Mouse (Mus musculus): Measurements from ENCODE around the gene Chrna9.

Gene Chrna9

GRCm38 (mm10) chr5:65918601-65919000, 16.1 kb upstream of the Chrna9 start:
- intact Hi-C loops (cut with DNase I), result no loop called here

- intact Hi-C loops (cut with DNase I), result no loop called here
Observed at GRCm38 (mm10) chr5:65919326-65919725, 15.4 kb upstream of the Chrna9 start.

DNA sequence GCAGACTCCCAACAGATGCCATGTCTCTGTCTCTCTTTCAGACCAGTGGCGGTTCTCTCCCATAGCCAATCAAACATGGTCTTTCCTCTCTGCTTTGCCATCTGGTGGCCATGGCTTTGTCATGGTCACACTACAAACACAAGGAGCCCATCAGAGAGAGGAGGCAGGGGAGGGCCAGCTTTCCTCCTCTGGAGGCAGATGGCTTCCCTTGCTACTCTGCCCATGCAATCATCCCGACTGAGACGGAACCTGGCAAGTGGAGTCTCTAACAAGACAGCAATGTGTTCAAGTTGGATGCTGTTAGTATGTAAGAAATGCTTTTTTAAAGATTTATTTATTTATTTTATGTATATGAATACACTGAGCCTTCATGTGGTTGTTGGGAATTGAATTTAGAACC, 14.8 kb upstream of the Chrna9 start:
- intact Hi-C loops (cut with DNase I), result no loop called here

- intact Hi-C loops (cut with DNase I), result no loop called here
Observed at GRCm38 (mm10) chr5:65920701-65921426, 13.9 kb upstream of the Chrna9 start.

DNA sequence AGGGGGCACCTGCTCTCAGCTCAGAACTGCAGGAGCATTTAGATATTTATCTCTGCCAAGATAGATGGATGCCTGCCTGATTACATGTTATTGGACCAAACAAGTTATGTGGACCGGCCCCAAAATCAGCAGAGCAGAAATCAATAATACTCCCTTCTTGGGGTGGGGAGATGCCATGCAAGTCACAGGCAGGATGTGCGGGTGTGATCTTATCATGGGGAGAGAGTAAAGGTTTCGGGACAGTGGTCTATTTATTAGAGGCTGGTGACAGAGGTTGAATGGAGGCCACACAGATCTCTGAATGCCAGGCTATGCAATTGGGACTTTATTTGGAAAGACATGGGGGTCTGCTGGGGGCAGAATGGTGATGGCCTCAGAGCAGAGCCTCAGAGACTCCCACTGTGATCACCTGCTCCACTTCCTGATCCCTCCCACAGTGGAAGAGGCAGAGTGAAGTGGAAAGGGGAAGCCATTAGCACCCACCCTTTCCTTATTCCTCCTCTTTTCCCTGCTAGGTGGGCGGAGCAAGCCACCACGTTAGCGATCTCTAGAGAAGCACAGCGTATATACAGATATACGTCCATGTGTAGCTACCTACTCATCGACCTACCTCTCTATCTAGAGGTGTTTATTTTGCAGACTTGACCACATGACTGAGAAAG, 13.1 kb upstream of the Chrna9 start:
- intact Hi-C loops (cut with DNase I), result no loop called here

DNA sequence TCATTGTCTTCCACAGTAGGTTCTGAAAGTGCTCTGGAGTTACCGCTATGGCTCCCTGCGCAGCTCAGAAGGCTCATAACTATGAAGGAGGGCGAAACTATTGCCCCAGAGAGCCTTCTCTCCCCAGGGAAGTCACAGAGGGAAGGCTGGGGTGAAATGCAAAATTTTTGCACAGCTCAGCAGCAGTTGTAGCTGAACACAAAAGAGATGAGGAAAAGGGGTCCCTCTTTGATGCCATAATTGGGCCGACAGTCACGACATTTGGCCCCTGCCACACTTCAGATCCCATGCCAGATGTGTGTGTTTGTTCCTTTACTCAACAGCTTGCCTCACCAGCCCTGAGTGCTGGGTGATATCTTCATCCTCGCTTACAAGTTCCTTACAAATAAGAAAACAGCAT, 8.1 kb upstream of the Chrna9 start:
- intact Hi-C loops (cut with DNase I), result no loop called here

- intact Hi-C loops (cut with DNase I), result no loop called here
Observed at GRCm38 (mm10) chr5:65929162-65929561, 5.6 kb upstream of the Chrna9 start.

DNA sequence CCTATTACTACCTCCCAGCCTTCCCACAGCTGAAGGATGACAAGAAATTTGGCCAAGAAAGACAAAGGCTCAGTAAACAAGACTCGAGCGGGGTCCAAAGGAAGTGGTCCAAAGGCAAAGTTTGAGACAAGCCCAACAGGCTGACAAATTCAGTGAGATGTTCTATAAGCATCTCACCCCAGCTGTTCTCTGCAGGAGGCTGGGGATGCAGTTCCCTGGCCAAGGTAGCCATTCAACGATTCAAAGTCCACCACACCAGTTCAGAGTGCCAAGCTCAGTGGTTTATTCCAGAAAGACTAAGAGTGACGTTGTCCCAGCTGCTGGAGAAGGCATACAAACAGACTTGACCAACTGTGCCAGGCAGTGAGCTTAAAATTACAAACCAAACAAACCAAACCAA, 4.5 kb upstream of the Chrna9 start:
- intact Hi-C loops (cut with DNase I), result no loop called here

- intact Hi-C loops (cut with DNase I), result no loop called here
Observed at GRCm38 (mm10) chr5:65933258-65933657, 1.5 kb upstream of the Chrna9 start.

- intact Hi-C loops (cut with DNase I), result no loop called here
Observed at GRCm38 (mm10) chr5:65933764-65934163, 957 bp upstream of the Chrna9 start.

- intact Hi-C loops (cut with DNase I), result no loop called here
Observed at GRCm38 (mm10) chr5:65937011-65937726, 2.4 kb downstream of the Chrna9 start.

- intact Hi-C loops (cut with DNase I), result loop anchor here (2.0 kb wide), 1 partner anchor 115 kb away; no protein-coding TSS in a partner anchor
Observed at GRCm38 (mm10) chr5:65937998-65938715, 3.4 kb downstream of the Chrna9 start.

GRCm38 (mm10) chr5:65941145-65941544, 6.4 kb downstream of the Chrna9 start:
- intact Hi-C loops (cut with DNase I), result no loop called here

DNA sequence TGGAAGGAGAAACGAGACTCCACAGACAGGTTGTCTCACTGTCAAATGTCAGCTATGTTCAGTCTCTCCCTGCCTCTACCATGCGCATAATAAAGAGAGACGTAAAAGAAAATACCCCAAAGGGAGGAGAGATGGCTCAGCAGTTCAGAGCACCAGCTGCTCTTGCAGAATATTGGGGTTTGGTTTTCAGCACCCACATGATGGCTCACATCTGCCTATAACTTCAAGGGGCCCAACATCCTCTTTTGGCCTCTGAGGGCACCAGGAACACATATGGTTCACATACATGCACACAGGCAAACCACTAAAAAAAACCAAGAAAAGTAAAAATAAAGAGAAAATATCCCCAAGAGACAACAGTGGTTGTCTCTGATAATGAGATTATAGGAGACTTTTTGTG, 15.1 kb downstream of the Chrna9 start:
- intact Hi-C loops (cut with DNase I), result no loop called here

DNA sequence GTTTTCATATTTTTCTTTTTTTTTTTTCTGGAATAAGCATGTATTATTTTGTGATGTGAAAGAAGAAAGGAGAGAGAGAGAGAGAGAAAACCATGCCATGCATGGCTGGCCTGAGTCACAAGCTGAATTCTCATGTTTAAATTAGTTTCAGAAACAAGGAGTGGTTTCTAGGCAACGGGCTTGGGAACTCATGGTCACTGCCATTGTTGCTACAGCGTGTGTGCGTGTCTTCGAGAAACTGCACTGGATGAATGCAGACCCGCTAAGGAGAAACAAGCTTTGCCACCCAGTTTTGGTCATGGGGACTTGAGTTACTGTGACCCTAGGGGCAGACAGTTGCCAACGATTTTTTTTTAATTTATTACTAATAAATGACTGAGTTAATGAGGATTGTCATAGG, 15.5 kb downstream of the Chrna9 start:
- intact Hi-C loops (cut with DNase I), result no loop called here

DNA sequence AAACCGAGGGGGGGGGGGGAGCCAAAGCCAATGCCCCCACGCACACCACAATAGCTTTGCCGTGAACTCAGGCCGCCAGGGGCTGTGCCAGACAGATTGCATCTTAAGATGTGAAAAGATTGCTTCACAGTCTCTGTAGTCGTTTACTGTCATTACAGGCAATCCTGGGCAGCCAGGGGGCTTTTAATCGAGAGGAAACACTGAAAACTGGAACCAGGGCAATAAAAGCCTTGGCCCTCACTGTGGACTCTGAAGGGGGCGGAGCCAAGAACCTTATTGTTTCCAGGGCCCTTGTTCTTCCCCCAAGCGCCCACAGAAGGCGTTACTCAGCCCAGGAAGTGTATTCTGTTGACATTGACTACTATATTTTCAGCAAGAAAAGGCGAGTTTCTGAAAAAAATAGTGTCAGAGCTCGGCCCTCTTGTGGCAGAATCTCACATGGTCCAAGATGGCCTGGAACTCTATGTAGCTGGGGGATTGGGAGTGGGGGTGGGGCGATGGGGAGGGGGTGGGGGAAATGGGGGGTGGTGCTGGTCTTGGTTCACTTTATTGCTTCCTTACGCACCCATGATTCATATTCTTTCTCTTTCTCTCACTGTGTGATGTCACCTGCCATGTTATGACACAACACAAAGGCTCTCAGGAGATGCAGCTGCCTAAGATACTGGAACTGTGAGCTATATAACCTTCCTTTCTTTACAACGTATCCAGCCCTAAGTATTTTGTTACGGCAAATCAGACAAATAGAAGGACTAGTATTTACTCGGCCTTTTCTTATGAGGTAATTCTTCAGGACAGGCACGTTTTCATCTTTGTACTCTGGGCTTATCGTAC, 16.2 kb downstream of the Chrna9 start:
- intact Hi-C loops (cut with DNase I), result no loop called here

DNA sequence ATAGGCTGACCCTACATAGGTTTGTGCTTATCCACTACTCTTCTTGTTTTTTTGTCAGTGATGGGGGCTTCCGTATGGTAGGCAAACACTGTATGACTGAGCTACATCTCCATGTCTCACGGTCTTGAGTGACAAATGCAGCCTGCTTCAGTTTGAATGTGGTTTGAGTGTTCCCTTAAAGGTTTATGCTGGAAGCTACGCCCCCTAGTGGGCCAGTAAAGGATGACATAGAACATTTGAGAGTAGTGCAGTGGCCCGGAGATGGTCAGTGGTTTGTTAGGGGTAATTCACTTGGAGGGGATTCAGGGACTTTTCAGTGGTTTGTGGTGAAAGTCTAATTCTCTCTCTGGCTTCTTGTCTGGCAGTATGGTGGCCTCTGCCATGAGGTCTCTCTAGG, 16.8 kb downstream of the Chrna9 start:
- intact Hi-C loops (cut with DNase I), result no loop called here

- intact Hi-C loops (cut with DNase I), result no loop called here
Observed at GRCm38 (mm10) chr5:65954130-65955080, 19.7 kb downstream of the Chrna9 start.

DNA sequence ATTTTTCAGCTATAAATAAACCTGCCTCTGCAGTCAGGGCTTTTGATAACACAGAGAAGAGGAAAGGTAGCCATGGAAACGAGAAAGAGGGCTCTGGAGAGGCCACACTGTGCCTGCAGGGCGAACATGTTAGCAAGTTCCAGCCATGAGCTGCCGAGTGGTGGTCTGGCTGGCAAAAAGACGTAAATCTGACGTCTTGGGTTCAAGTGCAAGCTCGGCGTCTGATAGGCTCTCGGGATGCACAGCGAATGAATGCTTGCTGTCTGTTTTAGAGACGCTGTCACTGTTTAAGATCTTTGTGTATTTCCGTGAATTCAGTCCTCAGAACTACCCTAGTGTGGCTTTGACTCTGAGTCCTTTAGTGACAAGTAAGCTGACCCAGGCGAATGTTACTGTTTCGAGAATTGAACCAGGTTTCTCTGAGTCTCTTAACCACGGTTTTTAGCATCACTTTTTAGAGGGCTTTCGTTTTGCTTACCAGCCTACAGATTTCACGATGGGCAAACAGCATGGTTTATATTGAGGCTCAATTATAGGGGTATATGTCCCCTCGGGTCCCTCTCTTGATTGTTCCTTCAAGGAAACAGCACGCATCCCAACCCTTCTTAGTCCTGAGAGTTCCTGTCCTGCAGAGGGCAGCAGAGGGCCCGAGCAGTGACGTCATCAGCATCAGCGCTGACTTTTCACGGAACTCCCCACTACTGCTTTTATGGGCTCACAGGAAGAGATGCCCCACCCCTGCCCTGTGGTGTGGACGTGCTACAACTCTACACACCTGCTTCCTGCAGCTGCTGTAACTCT, 20.8 kb downstream of the Chrna9 start:
- intact Hi-C loops (cut with DNase I), result no loop called here

All from adrenal gland (tissue).